Mouse (Mus musculus): ENCODE results near the gene Trib2.

GRCm38 (mm10) chr12:15848391-15848790 is 31.7 kb upstream of the Trib2 start:
- TF ChIP-seq CTCF (IDR thresholded peaks at IDR 0.05; ENCODE audit: low read depth, low read length) (no peak), POLR2A (IDR thresholded peaks at IDR 0.05; ENCODE audit: borderline replicate concordance, low read depth, low read length) (no peak)
